Mouse (Mus musculus): Measurements from ENCODE around the gene Rhd.
"Not testable (repeated sequence)": the region's sequence is repeated elsewhere in the genome, so short reads cannot be mapped to it uniquely, and the experiment has no call there.

Gene Rhd

DNA sequence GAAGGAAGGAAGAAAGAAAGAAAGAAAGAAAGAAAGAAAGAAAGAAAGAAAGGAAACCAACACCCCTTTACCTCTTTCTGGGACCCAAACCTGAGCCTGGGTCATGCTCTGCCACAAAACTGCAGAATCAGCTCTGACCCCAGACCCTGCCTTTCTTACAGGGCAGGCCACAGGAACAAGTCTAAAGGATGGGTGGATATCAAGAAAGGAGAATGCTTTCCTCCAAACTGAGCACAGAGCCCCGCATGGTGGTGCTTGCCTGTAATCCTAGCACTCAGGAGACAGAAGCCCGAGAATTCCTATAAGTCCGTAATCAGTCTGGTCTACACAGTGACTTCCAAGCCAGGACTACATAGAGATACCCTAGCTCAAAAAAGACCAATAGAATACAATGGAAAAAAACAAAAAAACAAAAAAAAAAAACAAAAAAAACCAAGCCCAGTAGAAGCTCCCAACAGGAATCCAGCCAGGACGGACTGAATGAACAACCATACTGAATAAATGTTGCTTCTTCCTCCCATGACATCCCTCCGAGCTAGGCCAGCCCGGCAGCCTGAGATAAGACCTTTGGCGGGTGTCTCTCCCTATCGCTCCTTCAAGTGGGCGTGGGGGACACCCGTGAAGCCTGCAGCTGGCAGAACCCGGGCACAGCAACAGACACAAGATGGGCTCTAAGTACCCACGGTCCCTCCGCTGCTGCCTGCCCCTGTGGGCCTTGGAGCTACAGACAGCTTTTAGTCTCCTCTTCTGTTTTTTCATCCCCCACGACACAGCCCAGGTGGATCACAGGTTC, at the start of gene Rhd:
Gene Rhd (plus strand): TSS at position 600 of the 793 bp plus-strand sequence.
- in situ Hi-C loops (cut with MboI; ENCODE audit: low sequenced_read_pairs): no loop called here

DNA sequence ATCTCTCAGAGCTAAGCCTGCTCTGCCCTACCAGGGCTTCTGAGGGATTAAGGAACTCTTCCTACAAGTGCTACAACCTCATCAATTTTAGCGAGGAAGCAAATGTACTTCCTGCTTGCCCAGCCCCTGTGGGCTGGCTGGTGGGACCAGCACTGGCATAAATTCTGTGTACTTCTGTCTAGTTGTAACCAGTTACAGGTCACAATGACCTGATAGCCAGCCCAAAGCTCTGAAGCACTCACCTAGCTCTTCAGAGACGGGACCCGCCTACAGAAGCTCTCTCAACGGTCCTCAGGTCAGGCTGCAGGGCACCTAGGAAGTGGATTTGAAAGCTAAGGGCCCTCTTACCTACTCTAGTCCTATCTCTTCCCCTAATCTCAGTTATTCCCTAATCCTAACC, 46.6 kb upstream of the Rhd start:
- in situ Hi-C loops (cut with MboI; ENCODE audit: low sequenced_read_pairs): no loop called here

- in situ Hi-C loops (cut with MboI; ENCODE audit: low sequenced_read_pairs): no loop called here
Observed at GRCm38 (mm10) chr4:134821061-134821460, 43.3 kb upstream of the Rhd start.

GRCm38 (mm10) chr4:134823560-134823959, 40.8 kb upstream of the Rhd start:
- in situ Hi-C loops (cut with MboI; ENCODE audit: low sequenced_read_pairs): no loop called here

DNA sequence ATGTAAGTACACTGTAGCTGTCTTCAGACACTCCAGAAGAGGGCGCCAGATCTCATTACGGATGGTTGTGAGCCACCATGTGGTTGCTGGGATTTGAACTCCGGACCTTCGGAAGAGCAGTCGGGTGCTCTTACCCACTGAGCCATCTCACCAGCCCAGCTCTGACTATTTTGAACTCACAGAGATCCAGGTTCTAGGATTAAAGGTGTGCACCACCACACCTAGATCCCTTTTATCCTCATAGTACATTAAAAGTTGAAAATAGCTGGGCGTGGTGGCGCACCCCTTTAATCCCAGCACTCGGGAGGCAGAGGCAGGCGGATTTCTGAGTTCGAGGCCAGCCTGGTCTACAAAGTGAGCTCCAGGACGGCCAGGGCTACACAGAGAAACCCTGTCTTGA, 38.5 kb upstream of the Rhd start:
- in situ Hi-C loops (cut with MboI; ENCODE audit: low sequenced_read_pairs): not testable (repeated sequence)

DNA sequence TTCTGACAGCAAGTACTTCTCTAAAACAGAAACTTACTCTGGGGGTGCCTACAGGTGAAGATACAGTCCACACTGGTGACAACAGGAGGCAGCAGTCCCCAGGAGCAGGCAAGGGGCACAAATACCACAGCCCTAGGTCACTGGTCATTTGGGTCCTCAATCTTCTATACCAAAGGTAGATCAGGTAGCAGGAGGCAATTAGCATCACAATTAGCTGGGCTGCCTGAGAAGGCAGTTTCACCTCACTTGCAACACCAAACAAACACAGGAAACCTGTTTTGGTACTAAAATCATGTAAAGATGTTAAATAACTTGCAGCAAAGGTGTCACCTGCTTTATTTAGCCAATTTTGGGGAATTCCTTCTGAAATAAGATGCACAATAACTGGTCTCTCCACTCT, 38.0 kb upstream of the Rhd start:
- in situ Hi-C loops (cut with MboI; ENCODE audit: low sequenced_read_pairs): no loop called here

GRCm38 (mm10) chr4:134827806-134828205, 36.5 kb upstream of the Rhd start:
- in situ Hi-C loops (cut with MboI; ENCODE audit: low sequenced_read_pairs): no loop called here

DNA sequence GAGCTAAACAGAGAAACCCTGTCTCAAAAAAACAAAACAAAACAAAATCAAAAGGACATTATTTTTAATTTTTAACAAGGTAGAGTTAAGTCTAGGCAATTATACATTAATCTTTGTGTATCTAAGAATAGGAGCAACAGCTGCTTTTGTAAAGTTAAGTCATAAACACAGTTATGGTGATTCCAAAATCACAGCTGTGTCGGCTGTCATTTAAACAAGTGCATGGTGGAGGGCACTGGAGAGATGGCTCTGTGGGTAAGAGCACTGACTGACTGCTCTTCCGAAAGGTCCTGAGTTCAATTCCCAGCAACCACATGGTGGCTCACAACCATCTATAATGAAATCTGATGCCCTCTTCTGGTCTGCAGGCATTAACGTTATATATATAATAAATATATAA, 32.4 kb upstream of the Rhd start:
- in situ Hi-C loops (cut with MboI; ENCODE audit: low sequenced_read_pairs): no loop called here

GRCm38 (mm10) chr4:134835486-134835885, 28.9 kb upstream of the Rhd start:
- in situ Hi-C loops (cut with MboI; ENCODE audit: low sequenced_read_pairs): no loop called here

GRCm38 (mm10) chr4:134838221-134838620, 26.1 kb upstream of the Rhd start:
- in situ Hi-C loops (cut with MboI; ENCODE audit: low sequenced_read_pairs): no loop called here

GRCm38 (mm10) chr4:134838706-134839105, 25.6 kb upstream of the Rhd start:
- in situ Hi-C loops (cut with MboI; ENCODE audit: low sequenced_read_pairs): not testable (repeated sequence)

DNA sequence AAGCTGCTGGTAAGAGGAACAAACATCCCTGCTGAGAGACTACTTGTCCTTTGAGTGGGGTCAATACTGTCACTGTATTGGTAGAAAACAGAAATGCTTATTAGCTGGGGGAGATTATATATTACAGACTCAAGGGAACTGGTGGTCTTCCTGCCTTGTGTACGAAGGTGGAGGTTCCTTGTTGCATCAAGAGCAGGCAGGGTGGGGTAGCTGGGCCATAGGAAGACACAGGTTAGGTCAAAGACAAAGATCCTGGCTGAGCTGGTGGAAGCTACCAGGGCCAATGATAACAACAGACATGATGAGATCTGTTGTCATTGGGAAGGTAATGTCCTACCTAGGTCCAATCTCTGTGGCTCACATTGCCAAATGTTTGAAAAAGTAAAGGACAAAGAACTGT, 24.1 kb upstream of the Rhd start:
- in situ Hi-C loops (cut with MboI; ENCODE audit: low sequenced_read_pairs): no loop called here

DNA sequence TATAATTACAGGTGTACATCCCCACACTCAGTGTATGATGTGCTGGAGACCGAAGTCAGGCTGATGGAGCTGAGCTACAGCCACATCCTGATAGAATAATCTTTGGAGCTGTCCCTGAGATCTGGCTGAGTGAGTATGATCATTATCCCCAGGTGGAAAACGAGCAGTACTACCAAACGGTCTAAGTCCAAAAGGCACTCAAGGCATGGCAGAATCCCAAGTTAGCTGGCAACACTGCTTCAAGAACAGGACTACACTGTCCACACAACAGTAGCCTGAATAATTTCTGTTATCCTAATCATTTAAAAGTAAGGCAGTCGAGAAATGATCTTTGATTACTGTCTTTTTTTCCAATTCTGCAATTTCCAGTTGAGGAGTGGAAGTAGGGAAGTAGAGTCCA, 20.8 kb upstream of the Rhd start:
- in situ Hi-C loops (cut with MboI; ENCODE audit: low sequenced_read_pairs): no loop called here

DNA sequence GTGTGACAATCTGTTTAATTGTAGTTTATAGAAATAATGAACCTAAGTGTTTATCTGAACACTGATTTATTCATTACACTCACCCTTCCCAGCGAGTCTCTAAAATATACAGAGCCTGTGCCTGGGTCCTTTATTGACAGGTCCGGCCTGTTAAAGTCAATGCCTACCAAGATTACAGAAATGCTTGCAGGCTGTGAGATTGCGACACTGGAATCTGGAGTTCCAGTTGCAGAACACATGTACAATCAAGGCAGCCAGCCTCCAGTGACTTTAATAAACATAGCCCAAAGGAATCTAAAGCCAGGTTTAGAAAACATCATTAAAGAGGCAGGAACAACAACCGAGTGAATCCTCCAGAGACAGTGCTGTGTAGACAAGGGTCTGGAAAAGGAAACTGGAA, 16.7 kb upstream of the Rhd start:
- in situ Hi-C loops (cut with MboI; ENCODE audit: low sequenced_read_pairs): no loop called here

DNA sequence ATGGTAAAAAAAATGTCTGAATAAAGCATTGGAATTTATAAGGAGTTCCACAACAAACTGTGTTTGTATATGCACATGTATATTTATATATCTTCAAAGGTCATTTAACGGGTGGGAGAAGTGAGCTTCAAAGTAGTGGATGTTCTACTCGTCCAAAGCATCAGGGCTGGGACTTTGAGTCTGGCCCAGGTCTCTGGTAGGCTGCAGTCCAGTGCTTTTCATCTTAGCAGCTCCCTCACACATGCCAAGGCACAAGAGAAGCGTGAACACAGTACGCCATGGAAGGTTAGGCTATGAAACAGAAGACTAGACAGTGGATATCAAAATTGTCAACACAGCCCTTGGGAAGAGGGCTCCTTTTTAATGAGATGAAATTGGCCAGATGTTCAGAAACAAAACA, 13.8 kb upstream of the Rhd start:
- in situ Hi-C loops (cut with MboI; ENCODE audit: low sequenced_read_pairs): no loop called here

GRCm38 (mm10) chr4:134851236-134851635, 13.1 kb upstream of the Rhd start:
- in situ Hi-C loops (cut with MboI; ENCODE audit: low sequenced_read_pairs): no loop called here

GRCm38 (mm10) chr4:134851876-134852275, 12.5 kb upstream of the Rhd start:
- in situ Hi-C loops (cut with MboI; ENCODE audit: low sequenced_read_pairs): no loop called here

- in situ Hi-C loops (cut with MboI; ENCODE audit: low sequenced_read_pairs): no loop called here
Observed at GRCm38 (mm10) chr4:134852438-134853255, 11.7 kb upstream of the Rhd start.

DNA sequence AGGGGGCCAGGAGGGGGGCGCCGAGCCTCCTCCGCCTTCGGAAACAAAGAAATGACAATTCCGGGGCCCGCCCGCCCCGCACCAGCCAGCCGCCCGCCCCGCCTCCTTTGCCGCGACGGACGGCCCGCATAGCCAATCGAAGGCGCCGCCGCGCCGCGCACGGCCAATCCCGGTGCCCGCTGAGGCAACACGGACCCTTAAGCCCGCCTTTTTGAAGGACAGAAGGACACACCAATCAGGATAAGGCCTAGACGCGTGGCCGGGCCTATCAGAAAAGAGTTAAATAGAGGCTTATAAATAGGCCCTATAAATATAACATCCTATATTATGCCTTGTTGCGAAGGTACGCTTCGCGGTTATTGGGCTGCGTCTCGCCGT, 11.1 kb upstream of the Rhd start, which contains the start of gene Maco1:
Gene Maco1 (minus strand): TSS at position 87 of the 378 bp plus-strand sequence.
- in situ Hi-C loops (cut with MboI; ENCODE audit: low sequenced_read_pairs): no loop called here

DNA sequence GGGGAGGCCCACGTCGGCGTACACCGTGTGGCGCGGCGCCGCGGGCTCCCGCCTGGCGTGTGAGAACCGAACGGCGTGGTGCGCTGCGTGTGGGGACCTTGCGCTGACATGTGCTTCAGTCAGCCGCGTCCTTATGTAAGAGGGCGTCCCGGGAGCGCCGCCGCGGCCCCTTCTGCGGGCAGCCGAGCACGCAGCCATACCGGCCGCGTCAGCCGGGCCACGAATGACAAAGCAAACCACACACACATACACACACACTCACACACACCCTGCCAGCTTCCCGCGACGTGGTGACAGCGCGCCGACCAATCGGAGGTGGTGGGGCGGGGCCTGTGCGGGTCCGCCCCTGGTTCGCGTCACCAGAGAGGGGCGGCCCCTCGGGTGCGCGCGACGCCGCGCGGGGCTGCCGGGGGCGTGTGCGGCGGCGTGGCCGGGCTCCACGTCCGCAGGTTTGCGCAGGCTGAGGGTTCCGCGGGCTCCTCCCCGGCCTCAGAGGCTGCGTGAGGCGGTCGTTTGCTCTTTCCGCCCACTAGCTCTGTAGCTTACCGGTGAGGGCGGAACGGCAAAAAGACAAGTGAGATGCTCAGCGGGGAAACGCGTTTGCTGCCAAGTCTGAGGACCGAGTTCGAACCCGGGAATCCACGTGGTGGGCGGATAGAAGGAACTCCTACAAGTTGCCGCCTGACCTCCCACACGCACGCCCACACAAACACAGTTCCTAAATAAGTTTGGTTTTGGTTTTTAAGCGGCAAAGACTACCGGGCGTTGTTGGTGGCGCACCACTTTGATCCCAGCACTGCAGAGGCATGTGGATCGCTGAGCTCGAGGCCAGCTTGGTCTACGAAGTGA, 10.5 kb upstream of the Rhd start:
- in situ Hi-C loops (cut with MboI; ENCODE audit: low sequenced_read_pairs): no loop called here

DNA sequence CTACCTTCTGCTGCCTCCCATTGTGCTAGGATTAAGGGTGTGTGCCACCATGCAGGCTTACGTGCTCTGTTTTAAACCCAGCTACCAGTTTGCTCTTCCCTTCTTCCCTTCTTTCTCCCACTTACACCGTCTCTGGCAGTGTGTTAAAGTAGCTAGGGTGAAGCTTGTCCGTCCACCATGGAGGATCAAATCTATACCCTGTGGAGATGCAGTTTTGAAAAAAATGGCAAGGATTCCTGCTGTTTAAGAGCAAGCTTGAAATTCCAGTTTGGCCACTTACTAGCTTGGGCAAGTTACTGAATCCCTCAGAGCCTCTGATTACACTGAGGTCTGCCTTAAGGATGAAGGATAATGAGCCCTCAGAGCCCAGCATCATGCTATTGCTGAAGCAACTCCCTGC, 9.0 kb upstream of the Rhd start:
- in situ Hi-C loops (cut with MboI; ENCODE audit: low sequenced_read_pairs): no loop called here

Measured in CH12F3 (cell line).